Mouse (Mus musculus): ENCODE measurements at regions not wholly inside any gene's neighbourhood (a gene's known extent, or its start where the extent isn't known, plus 50 kb on each side); places are given as distances from the start of the nearest gene placed in this dataset.

DNA sequence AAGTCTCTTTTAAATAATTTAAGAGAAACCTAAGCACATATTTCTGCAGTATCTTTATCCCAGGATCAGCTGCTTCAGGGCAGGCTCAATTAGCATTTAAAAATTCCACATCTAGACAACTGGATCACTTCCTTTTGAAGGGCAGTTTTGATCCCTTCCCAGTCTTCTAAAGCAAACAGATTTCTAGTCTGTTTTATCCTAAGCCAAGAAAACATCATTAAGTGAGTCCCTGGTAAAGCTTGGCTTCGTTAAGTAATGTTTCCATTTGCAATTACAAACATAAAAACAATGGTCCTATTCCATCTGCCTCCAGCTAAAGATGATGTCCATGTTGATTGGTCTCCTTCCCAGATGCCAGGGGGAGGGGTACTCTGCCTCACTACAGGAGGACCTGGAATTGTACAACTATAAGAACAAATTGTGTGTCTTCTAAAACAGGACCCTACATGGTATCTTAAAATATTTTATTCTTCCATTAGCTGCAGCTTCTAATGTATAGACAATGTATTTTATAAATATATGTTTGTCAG lies 779.8 kb upstream of the Tbl1xr1 start:
- no peak overlapping the region for H3K4me3 ChIP-seq (replicated peaks)

GRCm38 (mm10) chr3:21325329-21325896 lies 751.0 kb upstream of the Tbl1xr1 start:
- 52% methylated on average over 4 of the region's 4 CpGs for WGBS (ENCODE audit: insufficient replicate concordance)
- no peak for ATAC-seq (ENCODE audit: insufficient read depth)
- H3K9ac ChIP-seq, result no peak overlapping the region

More for the DNA sequence above, 779.8 kb upstream of the Tbl1xr1 start:
- Histone ChIP-seq H3K4me1 (replicated peaks) (no peaks in the 10 kb centered on the region), H3K4me2 (no peak overlapping the region), H3K27ac (replicated peaks) (no peak overlapping the region), H3K9me3 (replicated peaks) (no peaks in the 10 kb centered on the region), H3K27me3 (no peaks in the 10 kb centered on the region), H3K9ac (no peak overlapping the region), H3K36me3 (replicated peaks) (no peaks in the 10 kb centered on the region)
- ATAC-seq (ENCODE audit: insufficient read depth), result no peak
- WGBS (ENCODE audit: insufficient replicate concordance), result 23% methylated on average over 1 of the region's 1 CpGs

GRCm38 (mm10) chr3:21341916-21342315 lies 734.5 kb upstream of the Tbl1xr1 start:
- Histone ChIP-seq H3K27ac (replicated peaks) (no peak overlapping the region), H3K4me2 (no peak overlapping the region), H3K36me3 (replicated peaks) (no peaks in the 10 kb centered on the region), H3K4me1 (replicated peaks) (no peaks in the 10 kb centered on the region), H3K9ac (no peak overlapping the region), H3K27me3 (no peaks in the 10 kb centered on the region), H3K4me3 (replicated peaks) (no peak overlapping the region), H3K9me3 (replicated peaks) (no peaks in the 10 kb centered on the region)
- no peak for ATAC-seq (ENCODE audit: insufficient read depth)

More at GRCm38 (mm10) chr3:21325329-21325896, 751.0 kb upstream of the Tbl1xr1 start:
- H3K9me3 ChIP-seq (replicated peaks), result no peaks in the 10 kb centered on the region
- no peaks in the 10 kb centered on the region for H3K27me3 ChIP-seq
- H3K4me2 ChIP-seq, result no peak overlapping the region
- no peaks in the 10 kb centered on the region for H3K4me1 ChIP-seq (replicated peaks)
- H3K27ac ChIP-seq (replicated peaks), result no peak overlapping the region
- H3K4me3 ChIP-seq (replicated peaks), result no peak overlapping the region
- no peaks in the 10 kb centered on the region for H3K36me3 ChIP-seq (replicated peaks)

- 76% methylated on average over 1 of the region's 1 CpGs for WGBS (ENCODE audit: insufficient replicate concordance)
- no peak for ATAC-seq (ENCODE audit: insufficient read depth)
- H3K4me3 ChIP-seq (replicated peaks), result no peak overlapping the region
- no peaks in the 10 kb centered on the region for H3K9me3 ChIP-seq (replicated peaks)
- no peaks in the 10 kb centered on the region for H3K4me1 ChIP-seq (replicated peaks)
- H3K9ac ChIP-seq, result no peak overlapping the region
- no peak overlapping the region for H3K4me2 ChIP-seq
- H3K27ac ChIP-seq (replicated peaks), result no peak overlapping the region
- H3K36me3 ChIP-seq (replicated peaks), result no peaks in the 10 kb centered on the region
- H3K27me3 ChIP-seq, result no peaks in the 10 kb centered on the region
Observed at GRCm38 (mm10) chr3:21343095-21343494, 733.4 kb upstream of the Tbl1xr1 start.

DNA sequence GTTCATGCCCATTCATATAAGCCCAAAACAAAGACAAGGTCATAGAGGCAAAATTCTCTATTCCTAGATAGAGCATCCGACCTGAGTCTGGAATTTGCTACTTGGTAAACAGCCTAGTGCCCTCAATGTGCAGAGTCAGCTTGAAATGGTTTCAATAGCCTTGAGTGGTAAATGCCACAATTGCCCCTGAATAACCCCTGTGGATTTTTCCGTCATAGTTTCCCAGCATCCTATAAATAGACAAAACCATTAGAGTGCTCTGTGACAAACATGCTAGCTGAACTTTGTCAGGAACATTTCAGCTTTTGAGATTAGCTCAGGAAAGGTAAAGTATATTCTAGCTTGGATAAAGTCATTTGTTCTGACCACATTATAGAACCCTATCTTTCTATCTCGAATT lies 727.0 kb upstream of the Tbl1xr1 start:
- H3K36me3 ChIP-seq (replicated peaks), result no peaks in the 10 kb centered on the region
- H3K4me2 ChIP-seq, result no peak overlapping the region
- H3K9ac ChIP-seq, result no peak overlapping the region
- no peak for ATAC-seq (ENCODE audit: insufficient read depth)
- WGBS (ENCODE audit: insufficient replicate concordance), result 51% methylated on average over 3 of the region's 3 CpGs
- no peak overlapping the region for H3K4me3 ChIP-seq (replicated peaks)
- no peaks in the 10 kb centered on the region for H3K4me1 ChIP-seq (replicated peaks)
- H3K27me3 ChIP-seq, result no peaks in the 10 kb centered on the region
- no peaks in the 10 kb centered on the region for H3K9me3 ChIP-seq (replicated peaks)
- H3K27ac ChIP-seq (replicated peaks), result no peak overlapping the region

DNA sequence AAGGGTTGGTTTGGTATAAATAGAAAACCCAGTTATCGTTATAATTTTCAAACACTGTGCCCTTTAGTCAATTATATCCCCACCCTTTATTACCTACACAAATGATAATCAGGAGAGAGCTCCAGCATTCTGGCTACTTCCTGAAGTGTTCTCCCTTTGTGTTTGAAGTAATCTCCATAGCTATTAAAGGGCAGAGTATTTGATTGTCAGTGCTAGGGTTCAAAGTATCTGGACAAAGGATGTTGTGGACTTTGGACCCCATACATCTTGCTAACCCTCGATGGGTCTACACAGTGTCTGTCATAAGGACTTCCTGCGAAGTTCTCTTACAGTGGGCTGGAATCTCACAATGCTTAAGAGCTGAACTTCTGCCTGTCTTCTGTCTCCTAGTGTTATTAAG lies 720.3 kb upstream of the Tbl1xr1 start:
- WGBS (ENCODE audit: insufficient replicate concordance), result 68% methylated on average over 3 of the region's 3 CpGs
- Histone ChIP-seq H3K4me3 (replicated peaks) (no peak overlapping the region), H3K9me3 (replicated peaks) (no peaks in the 10 kb centered on the region), H3K27me3 (no peaks in the 10 kb centered on the region), H3K4me2 (no peak overlapping the region), H3K9ac (no peak overlapping the region), H3K27ac (replicated peaks) (no peak overlapping the region), H3K36me3 (replicated peaks) (no peaks in the 10 kb centered on the region), H3K4me1 (replicated peaks) (no peaks in the 10 kb centered on the region)
- no peak for ATAC-seq (ENCODE audit: insufficient read depth)

DNA sequence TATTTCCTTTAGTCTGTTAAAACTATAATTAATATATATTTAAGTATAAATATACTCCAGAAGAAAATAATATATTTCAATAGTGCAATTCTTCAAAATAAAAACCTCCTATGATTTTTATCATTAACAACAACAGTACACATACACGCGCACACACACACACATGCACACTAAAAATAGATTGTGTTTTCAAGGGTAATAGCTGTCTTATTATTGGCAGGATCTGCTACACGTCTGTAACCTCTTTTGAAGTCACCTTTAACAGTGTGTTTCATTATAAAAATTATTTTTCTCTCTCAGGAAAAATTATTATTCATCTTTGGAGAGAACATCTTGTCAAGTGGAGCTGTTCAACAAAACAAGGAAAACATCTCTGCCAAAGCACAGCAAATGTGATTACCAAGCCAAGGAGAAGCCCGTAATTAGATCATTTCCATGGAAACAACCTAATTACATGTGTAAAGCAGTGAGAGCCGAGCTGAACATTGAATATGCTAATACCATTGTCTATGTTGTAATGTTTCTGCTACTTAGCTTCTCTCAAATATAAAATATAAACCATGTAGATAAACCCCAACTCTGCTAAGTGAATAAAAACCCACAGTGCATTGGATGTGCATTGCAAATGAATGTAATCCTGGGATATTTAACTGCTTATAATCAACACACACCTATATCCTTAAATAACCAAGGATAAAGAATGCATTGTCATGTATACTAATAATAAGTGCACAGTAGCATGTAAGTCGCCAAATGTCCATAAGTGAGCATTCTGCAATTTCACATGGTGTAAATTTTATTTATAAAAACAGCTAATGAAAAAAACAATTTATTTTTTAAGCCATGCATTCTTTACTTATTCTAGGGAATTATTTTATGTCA lies 719.4 kb upstream of the Tbl1xr1 start:
- no peak overlapping the region for H3K4me2 ChIP-seq
- H3K9me3 ChIP-seq (replicated peaks), result no peaks in the 10 kb centered on the region
- H3K36me3 ChIP-seq (replicated peaks), result no peaks in the 10 kb centered on the region
- H3K4me3 ChIP-seq (replicated peaks), result no peak overlapping the region
- no peaks in the 10 kb centered on the region for H3K4me1 ChIP-seq (replicated peaks)
- no peaks in the 10 kb centered on the region for H3K27me3 ChIP-seq
- no peak overlapping the region for H3K27ac ChIP-seq (replicated peaks)
- H3K9ac ChIP-seq, result no peak overlapping the region
- WGBS (ENCODE audit: insufficient replicate concordance), result 56% methylated on average over 6 of the region's 6 CpGs
- no peak for ATAC-seq (ENCODE audit: insufficient read depth)

DNA sequence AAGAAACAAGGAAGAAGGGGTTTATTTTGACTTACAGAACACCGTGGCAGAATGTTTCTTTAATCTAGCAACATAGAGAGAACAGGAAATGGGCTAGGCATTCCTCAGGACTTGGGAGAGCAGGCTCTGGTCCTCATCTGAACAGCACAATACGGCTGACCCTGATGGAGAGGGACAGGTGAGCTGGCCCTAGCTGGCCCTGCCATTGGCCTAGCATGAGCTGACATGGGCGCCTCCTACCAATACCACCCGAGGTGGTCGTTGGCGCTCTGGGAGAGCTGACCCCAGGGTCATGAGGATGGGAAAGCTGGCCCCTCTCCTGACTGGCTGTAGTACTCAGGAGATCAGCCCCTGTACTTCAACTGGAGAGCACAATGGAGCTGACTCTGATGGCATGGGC lies 718.4 kb upstream of the Tbl1xr1 start:
- Histone ChIP-seq H3K4me3 (replicated peaks) (no peak overlapping the region), H3K4me1 (replicated peaks) (no peaks in the 10 kb centered on the region), H3K4me2 (no peak overlapping the region), H3K9me3 (replicated peaks) (no peaks in the 10 kb centered on the region), H3K36me3 (replicated peaks) (no peaks in the 10 kb centered on the region), H3K27ac (replicated peaks) (no peak overlapping the region), H3K9ac (no peak overlapping the region), H3K27me3 (no peaks in the 10 kb centered on the region)
- 62% methylated on average over 6 of the region's 6 CpGs for WGBS (ENCODE audit: insufficient replicate concordance)
- no peak for ATAC-seq (ENCODE audit: insufficient read depth)

- H3K27me3 ChIP-seq, result no peaks in the 10 kb centered on the region
- no peak for ATAC-seq (ENCODE audit: insufficient read depth)
- 52% methylated on average over 3 of the region's 3 CpGs for WGBS (ENCODE audit: insufficient replicate concordance)
Observed at GRCm38 (mm10) chr3:21361069-21361468, 715.4 kb upstream of the Tbl1xr1 start.

GRCm38 (mm10) chr3:21379816-21380215 lies 696.6 kb upstream of the Tbl1xr1 start:
- Histone ChIP-seq H3K4me1 (replicated peaks) (no peaks in the 10 kb centered on the region), H3K4me2 (no peak overlapping the region), H3K27ac (replicated peaks) (no peak overlapping the region), H3K36me3 (replicated peaks) (no peaks in the 10 kb centered on the region), H3K27me3 (no peaks in the 10 kb centered on the region), H3K4me3 (replicated peaks) (no peak overlapping the region), H3K9me3 (replicated peaks) (no peaks in the 10 kb centered on the region), H3K9ac (no peak overlapping the region)
- 66% methylated on average over 2 of the region's 2 CpGs for WGBS (ENCODE audit: insufficient replicate concordance)
- no peak for ATAC-seq (ENCODE audit: insufficient read depth)

More at GRCm38 (mm10) chr3:21361069-21361468, 715.4 kb upstream of the Tbl1xr1 start:
- Histone ChIP-seq H3K27ac (replicated peaks) (no peak overlapping the region), H3K4me1 (replicated peaks) (no peaks in the 10 kb centered on the region), H3K9ac (no peak overlapping the region), H3K4me2 (no peak overlapping the region), H3K9me3 (replicated peaks) (no peaks in the 10 kb centered on the region), H3K4me3 (replicated peaks) (no peak overlapping the region), H3K36me3 (replicated peaks) (no peaks in the 10 kb centered on the region)

- H3K4me2 ChIP-seq, result no peak overlapping the region
- no peaks in the 10 kb centered on the region for H3K36me3 ChIP-seq (replicated peaks)
- WGBS (ENCODE audit: insufficient replicate concordance), result 61% methylated on average over 3 of the region's 3 CpGs
- no peaks in the 10 kb centered on the region for H3K9me3 ChIP-seq (replicated peaks)
- no peaks in the 10 kb centered on the region for H3K4me1 ChIP-seq (replicated peaks)
- no peak overlapping the region for H3K27ac ChIP-seq (replicated peaks)
- no peak for ATAC-seq (ENCODE audit: insufficient read depth)
- H3K4me3 ChIP-seq (replicated peaks), result no peak overlapping the region
- no peak overlapping the region for H3K9ac ChIP-seq
- no peaks in the 10 kb centered on the region for H3K27me3 ChIP-seq
Observed at GRCm38 (mm10) chr3:21381072-21381471, 695.4 kb upstream of the Tbl1xr1 start.
